Mouse (Mus musculus) E14TG2a.4 (cell line): Measurements from ENCODE around the gene Ankrd54.

Experiments used
- CTCF ChIP-seq: conservative IDR thresholded peaks from 2 replicates; pipeline ENCODE4 v1.5.1; 2014; ENCODE audit warnings: low read length
- NANOG ChIP-seq: IDR thresholded peaks from 2 replicates; pipeline ENCODE4 v1.6.1; 2014; ENCODE audit warnings: borderline replicate concordance, low read length, mixed read lengths
- POU5F1 ChIP-seq: IDR thresholded peaks from 2 replicates; pipeline ENCODE4 v1.6.1; 2014; ENCODE audit warnings: low read length, borderline replicate concordance

- no peak for TF ChIP-seq CTCF
- TF ChIP-seq NANOG: no peak
- TF ChIP-seq POU5F1: no peak
Observed at GRCm38 (mm10) chr15:79111774-79112173, 49.1 kb upstream of the Ankrd54 start.
